Mouse (Mus musculus): Measurements from ENCODE around the gene Slc13a3. TPM values are rescaled to one million over a fixed set of nuclear protein-coding genes. Genes with fewer than 3 reads are reported as not detected.

Gene Slc13a3
- polyA plus RNA-seq, 1 experiment from 2014 or later: 0.89 TPM

- 9% methylated on average over 4 of the region's 4 CpGs for WGBS
- peak overlapping the region; percentile 79 for H3K9ac ChIP-seq
- no peak for ATAC-seq (ENCODE audit: insufficient number of reproducible peaks, low FRiP score, low TSS enrichment, low read depth)
- no peaks in the 10 kb centered on the region for H3K27me3 ChIP-seq
- H3K9me3 ChIP-seq (replicated peaks): no peaks in the 10 kb centered on the region
- H3K4me1 ChIP-seq: peaks cover 13% of the 10 kb centered on the region
- H3K4me2 ChIP-seq (replicated peaks): peak overlapping the region; percentile 68
- peak overlapping the region; percentile 87; the same call in 1 of the 2 replicates for H3K27ac ChIP-seq (replicated peaks)
- peak overlapping the region; percentile 80 for H3K4me3 ChIP-seq (replicated peaks)
- peaks cover 44% of the 10 kb centered on the region for H3K36me3 ChIP-seq
These were observed 85.7 kb downstream of the Slc13a3 start for GRCm38 (mm10) chr2:165387370-165387769.

- no peak for ATAC-seq (ENCODE audit: insufficient number of reproducible peaks, low FRiP score, low TSS enrichment, low read depth)
- no peak overlapping the region for H3K27ac ChIP-seq (replicated peaks)
- no peaks in the 10 kb centered on the region for H3K4me1 ChIP-seq
- H3K36me3 ChIP-seq: peaks cover 82% of the 10 kb centered on the region
- H3K9me3 ChIP-seq (replicated peaks): peaks cover 19% of the 10 kb centered on the region; the same call in 1 of the 2 replicates
- 95% methylated on average over 25 of the region's 25 CpGs for WGBS
- H3K4me3 ChIP-seq (replicated peaks): no peak overlapping the region
- no peak overlapping the region for H3K4me2 ChIP-seq (replicated peaks)
- H3K9ac ChIP-seq: no peak overlapping the region
- H3K27me3 ChIP-seq: no peaks in the 10 kb centered on the region
These were observed 93.0 kb downstream of the Slc13a3 start for GRCm38 (mm10) chr2:165380050-165380449.

- no peak overlapping the region for H3K4me2 ChIP-seq (replicated peaks)
- 82% methylated on average over 4 of the region's 4 CpGs for WGBS
- H3K9me3 ChIP-seq (replicated peaks): peaks cover 11% of the 10 kb centered on the region; the same call in 1 of the 2 replicates
- H3K36me3 ChIP-seq: peaks cover 47% of the 10 kb centered on the region
- H3K9ac ChIP-seq: no peak overlapping the region
- H3K4me3 ChIP-seq (replicated peaks): no peak overlapping the region
- no peak overlapping the region for H3K27ac ChIP-seq (replicated peaks)
- ATAC-seq (ENCODE audit: insufficient number of reproducible peaks, low FRiP score, low TSS enrichment, low read depth): no peak
- H3K4me1 ChIP-seq: no peaks in the 10 kb centered on the region
- H3K27me3 ChIP-seq: no peaks in the 10 kb centered on the region
These were observed 97.0 kb downstream of the Slc13a3 start for GRCm38 (mm10) chr2:165376001-165376400.

DNA sequence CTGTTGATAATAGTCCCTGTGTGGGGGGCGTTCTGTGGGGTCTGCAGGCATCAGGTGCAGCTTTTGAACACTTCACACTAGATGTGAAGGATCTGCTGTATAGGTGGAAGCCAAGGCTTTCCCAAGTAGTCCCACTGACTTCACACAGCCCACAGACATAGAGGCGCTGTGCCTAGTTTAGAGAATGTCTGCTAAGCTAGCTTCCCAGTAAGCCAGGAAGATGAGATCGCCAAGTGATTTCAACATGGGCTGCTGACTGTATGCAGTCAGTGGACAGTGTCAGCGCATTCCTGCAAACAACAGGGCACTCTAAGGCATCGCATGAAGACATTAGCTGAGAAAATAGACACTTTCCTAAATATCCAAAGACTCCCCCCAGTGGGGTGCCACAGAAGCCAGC, 97.6 kb downstream of the Slc13a3 start:
- Histone ChIP-seq H3K36me3 (peaks cover 41% of the 10 kb centered on the region), H3K4me3 (replicated peaks) (no peak overlapping the region), H3K27me3 (no peaks in the 10 kb centered on the region), H3K4me1 (no peaks in the 10 kb centered on the region), H3K9ac (no peak overlapping the region), H3K4me2 (replicated peaks) (no peak overlapping the region), H3K9me3 (replicated peaks) (peaks cover 6% of the 10 kb centered on the region; the same call in 1 of the 2 replicates), H3K27ac (replicated peaks) (no peak overlapping the region)
- no peak for ATAC-seq (ENCODE audit: insufficient number of reproducible peaks, low FRiP score, low TSS enrichment, low read depth)
- WGBS: 91% methylated on average over 5 of the region's 5 CpGs

- 23% methylated on average over 3 of the region's 3 CpGs for WGBS
- H3K27me3 ChIP-seq: peaks cover 10% of the 10 kb centered on the region
- H3K36me3 ChIP-seq: 0 out of 2 replicates have a peak, but pooled peaks cover 6% of the 10 kb centered on the region
- ATAC-seq (ENCODE audit: insufficient number of reproducible peaks, low FRiP score, low TSS enrichment, low read depth): no peak
- no peak overlapping the region for H3K9ac ChIP-seq
- no peaks in the 10 kb centered on the region for H3K9me3 ChIP-seq (replicated peaks)
- no peak overlapping the region for H3K4me2 ChIP-seq (replicated peaks)
- H3K4me3 ChIP-seq (replicated peaks): no peak overlapping the region
- no peak overlapping the region for H3K27ac ChIP-seq (replicated peaks)
- peaks cover 17% of the 10 kb centered on the region for H3K4me1 ChIP-seq
These were observed 102.0 kb downstream of the Slc13a3 start for GRCm38 (mm10) chr2:165371066-165371465.

DNA sequence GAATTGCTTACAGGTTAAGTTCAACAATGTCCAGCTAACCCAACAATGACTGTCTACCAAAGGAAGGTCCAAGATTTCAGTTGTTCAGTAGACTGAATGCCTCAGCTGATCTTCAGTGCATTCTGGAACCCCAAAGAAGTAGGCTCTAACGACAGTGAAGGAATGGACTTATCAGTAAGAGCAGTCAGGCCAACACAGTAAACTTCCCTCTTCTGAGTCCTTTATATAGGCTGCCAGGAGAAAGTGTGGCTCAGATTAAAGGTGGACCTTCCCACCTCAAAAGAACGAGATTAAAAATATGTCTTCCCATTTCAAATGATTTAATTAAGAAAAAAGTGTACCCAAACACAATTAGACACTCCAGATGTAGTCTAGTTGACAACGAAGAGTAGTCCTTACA, 102.7 kb downstream of the Slc13a3 start:
- H3K27ac ChIP-seq (replicated peaks): no peak overlapping the region
- H3K36me3 ChIP-seq: 0 out of 2 replicates have a peak, but pooled peaks cover 6% of the 10 kb centered on the region
- WGBS: 80% methylated on average over 3 of the region's 3 CpGs
- H3K4me3 ChIP-seq (replicated peaks): no peak overlapping the region
- H3K4me1 ChIP-seq: peaks cover 17% of the 10 kb centered on the region
- no peak overlapping the region for H3K4me2 ChIP-seq (replicated peaks)
- H3K9me3 ChIP-seq (replicated peaks): no peaks in the 10 kb centered on the region
- ATAC-seq (ENCODE audit: insufficient number of reproducible peaks, low FRiP score, low TSS enrichment, low read depth): no peak
- H3K27me3 ChIP-seq: peaks cover 10% of the 10 kb centered on the region
- no peak overlapping the region for H3K9ac ChIP-seq

DNA sequence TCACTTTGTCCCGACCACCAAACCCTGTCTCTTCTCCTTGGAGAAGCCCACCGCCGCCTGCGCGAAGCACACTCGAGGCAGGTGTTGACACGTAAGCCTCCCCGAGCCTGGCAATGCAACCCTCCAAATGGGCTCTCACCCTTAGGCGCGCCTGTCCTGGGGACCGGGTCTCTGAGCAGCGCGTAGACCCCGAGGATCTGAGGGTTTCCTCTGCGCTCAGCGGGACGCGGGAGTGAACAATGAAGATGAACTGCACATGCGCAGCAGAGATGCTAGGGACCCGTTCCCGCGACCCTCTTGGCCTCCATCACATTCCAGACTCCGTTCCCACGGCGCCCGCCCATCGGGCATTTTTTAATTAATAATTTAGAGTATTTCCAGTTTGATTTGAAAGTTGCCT, 104.5 kb downstream of the Slc13a3 start, which contains the start of gene Zfp663:
TSS of gene Zfp663 (minus strand) at position 234 of the 400 bp plus-strand sequence.
- Histone ChIP-seq H3K9ac (no peak within 1 kb of the TSS; the same call in 1 of the 2 replicates), H3K4me1 (peaks cover 24% of the 10 kb centered on the region), H3K27ac (replicated peaks) (no peak within 1 kb of the TSS), H3K27me3 (peaks cover 10% of the 10 kb centered on the region), H3K9me3 (replicated peaks) (no peaks in the 10 kb centered on the region), H3K4me2 (replicated peaks) (peak within 1 kb of the TSS; percentile 48), H3K4me3 (replicated peaks) (peak within 1 kb of the TSS; percentile 30), H3K36me3 (no peaks in the 10 kb centered on the region)
- under 1% methylated on average over 27 of the region's 27 CpGs for WGBS
- no peak for ATAC-seq (ENCODE audit: insufficient number of reproducible peaks, low FRiP score, low TSS enrichment, low read depth)

- Histone ChIP-seq H3K9ac (no peak overlapping the region; the same call in 1 of the 2 replicates), H3K36me3 (no peaks in the 10 kb centered on the region), H3K4me3 (replicated peaks) (peak overlapping the region; percentile 30), H3K9me3 (replicated peaks) (no peaks in the 10 kb centered on the region), H3K27me3 (peaks cover 10% of the 10 kb centered on the region), H3K4me2 (replicated peaks) (peak overlapping the region; percentile 48), H3K27ac (replicated peaks) (no peak overlapping the region), H3K4me1 (peaks cover 24% of the 10 kb centered on the region)
- no peak for ATAC-seq (ENCODE audit: insufficient number of reproducible peaks, low FRiP score, low TSS enrichment, low read depth)
- 1% methylated on average over 13 of the region's 13 CpGs for WGBS
These were observed 105.1 kb downstream of the Slc13a3 start for GRCm38 (mm10) chr2:165367868-165368439.

DNA sequence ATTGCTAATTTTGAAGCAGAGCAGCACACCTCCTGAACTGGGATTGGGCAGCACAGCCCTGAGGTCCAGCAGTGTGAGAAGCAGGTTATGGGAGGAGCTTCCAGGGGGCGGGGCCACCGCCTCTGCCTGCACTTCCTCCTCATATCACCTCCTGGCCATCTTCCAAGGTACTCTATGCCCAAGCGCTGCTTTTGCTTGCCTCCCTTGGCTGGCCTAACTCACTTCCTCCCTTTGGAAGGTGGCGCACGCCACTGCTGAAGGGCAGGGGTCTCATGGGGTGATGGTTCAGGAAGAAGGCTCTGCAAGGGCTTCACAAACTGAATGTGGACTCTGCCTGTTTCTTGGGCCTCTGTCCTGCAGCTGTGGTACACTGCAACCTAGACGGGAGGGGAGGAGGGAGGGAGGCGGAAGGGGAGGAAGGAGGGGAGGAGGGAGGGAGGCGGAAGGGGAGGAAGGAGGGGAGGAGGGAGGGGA, 105.9 kb downstream of the Slc13a3 start:
- Histone ChIP-seq H3K27me3 (peaks cover 10% of the 10 kb centered on the region), H3K9ac (no peak overlapping the region), H3K36me3 (no peaks in the 10 kb centered on the region), H3K27ac (replicated peaks) (no peak overlapping the region), H3K4me1 (peaks cover 24% of the 10 kb centered on the region), H3K4me2 (replicated peaks) (no peak overlapping the region), H3K9me3 (replicated peaks) (no peaks in the 10 kb centered on the region), H3K4me3 (replicated peaks) (no peak overlapping the region)
- WGBS: 12% methylated on average over 5 of the region's 8 CpGs
- no peak for ATAC-seq (ENCODE audit: insufficient number of reproducible peaks, low FRiP score, low TSS enrichment, low read depth)

DNA sequence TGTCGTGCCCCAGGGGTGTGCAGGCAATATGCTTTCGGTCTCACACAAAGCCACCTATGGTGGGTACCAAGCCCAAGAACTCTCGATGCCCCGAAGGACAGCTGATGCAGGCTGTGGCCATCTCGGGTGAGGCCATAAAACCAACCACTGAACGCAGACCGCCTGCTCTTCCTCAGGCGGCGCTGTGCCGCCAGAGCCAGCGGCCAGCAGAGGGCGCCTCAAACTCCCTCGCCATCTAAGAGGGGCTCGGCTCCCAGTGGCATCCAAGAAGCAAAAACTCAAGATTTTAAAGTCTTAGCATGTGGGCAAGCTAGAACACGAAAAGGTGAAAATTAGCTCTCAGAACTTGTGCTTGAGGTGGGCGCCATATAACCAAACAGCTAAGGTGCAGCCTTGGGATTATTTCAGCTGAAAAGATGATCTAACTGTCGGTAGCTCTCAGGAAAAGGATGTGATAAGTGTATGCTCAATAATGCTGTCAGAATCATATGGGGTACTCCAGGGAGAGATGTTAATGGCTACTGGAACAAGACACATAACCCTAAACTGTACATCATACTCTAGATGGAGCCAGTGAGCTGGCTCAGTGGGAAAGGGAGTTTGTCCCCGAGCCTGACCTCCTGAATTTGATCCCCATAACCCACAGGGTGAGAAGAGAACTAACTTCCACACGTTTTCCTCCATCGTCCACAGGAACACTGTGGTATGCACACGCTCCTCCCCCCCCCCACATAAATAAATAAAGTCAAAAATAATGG, 108.5 kb downstream of the Slc13a3 start:
- peak overlapping the region; percentile 26 for H3K4me2 ChIP-seq (replicated peaks)
- H3K9ac ChIP-seq: no peak overlapping the region
- peaks cover 10% of the 10 kb centered on the region for H3K27me3 ChIP-seq
- ATAC-seq (ENCODE audit: insufficient number of reproducible peaks, low FRiP score, low TSS enrichment, low read depth): peak; percentile 74; the same call in 1 of the 2 replicates
- H3K4me1 ChIP-seq: peaks cover 24% of the 10 kb centered on the region
- no peak overlapping the region for H3K27ac ChIP-seq (replicated peaks)
- no peaks in the 10 kb centered on the region for H3K36me3 ChIP-seq
- peak overlapping the region; percentile 8; the same call in 1 of the 2 replicates for H3K4me3 ChIP-seq (replicated peaks)
- 13% methylated on average over 21 of the region's 21 CpGs for WGBS
- H3K9me3 ChIP-seq (replicated peaks): no peaks in the 10 kb centered on the region

DNA sequence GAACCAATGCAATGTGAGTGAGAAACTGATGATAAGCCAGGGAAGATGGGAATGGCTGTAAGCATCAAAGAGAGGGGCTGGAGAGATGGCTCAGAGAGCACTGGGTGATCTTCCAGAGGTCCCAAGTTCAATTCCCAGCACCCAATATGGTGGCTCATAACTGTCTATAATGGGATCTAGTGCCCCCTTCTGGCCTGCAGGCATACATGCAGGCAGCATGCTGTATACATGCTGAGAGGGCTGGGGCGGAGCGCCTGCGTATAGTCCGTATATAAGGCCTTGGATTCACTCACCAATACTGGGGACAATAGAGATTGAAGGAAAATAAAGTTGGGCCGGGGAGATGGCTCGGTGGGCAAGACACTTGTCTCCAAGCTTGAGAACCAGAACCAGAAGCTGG, 109.7 kb downstream of the Slc13a3 start:
- Histone ChIP-seq H3K36me3 (no peaks in the 10 kb centered on the region), H3K4me2 (replicated peaks) (no peak overlapping the region), H3K27me3 (peaks cover 4% of the 10 kb centered on the region), H3K9me3 (replicated peaks) (no peaks in the 10 kb centered on the region), H3K4me3 (replicated peaks) (no peak overlapping the region), H3K27ac (replicated peaks) (no peak overlapping the region), H3K4me1 (peaks cover 20% of the 10 kb centered on the region), H3K9ac (no peak overlapping the region)
- no peak for ATAC-seq (ENCODE audit: insufficient number of reproducible peaks, low FRiP score, low TSS enrichment, low read depth)
- 86% methylated on average over 6 of the region's 6 CpGs for WGBS
